Mouse (Mus musculus) testis, adult 10 weeks (tissue): ENCODE measurements around the gene Ildr1. TPM values are rescaled to one million over a fixed set of nuclear protein-coding genes. Genes with fewer than 3 reads are reported as not detected.

Experiments
- polyA plus RNA-seq: library from polyadenylated mRNA; stranded (reverse); fragments of 350-450 nt; fragmentation: Illumina TruSeq; extraction: RNeasy Lipid Tissue Mini Kit (QIAGEN cat#74804); gene quantifications from one replicate; pipeline ENCODE4 v1.2.3, GENCODE M21; 2014; ENCODE audit warnings: low read depth, low replicate concordance

Gene Ildr1
- polyA plus RNA-seq: not detected

DNA sequence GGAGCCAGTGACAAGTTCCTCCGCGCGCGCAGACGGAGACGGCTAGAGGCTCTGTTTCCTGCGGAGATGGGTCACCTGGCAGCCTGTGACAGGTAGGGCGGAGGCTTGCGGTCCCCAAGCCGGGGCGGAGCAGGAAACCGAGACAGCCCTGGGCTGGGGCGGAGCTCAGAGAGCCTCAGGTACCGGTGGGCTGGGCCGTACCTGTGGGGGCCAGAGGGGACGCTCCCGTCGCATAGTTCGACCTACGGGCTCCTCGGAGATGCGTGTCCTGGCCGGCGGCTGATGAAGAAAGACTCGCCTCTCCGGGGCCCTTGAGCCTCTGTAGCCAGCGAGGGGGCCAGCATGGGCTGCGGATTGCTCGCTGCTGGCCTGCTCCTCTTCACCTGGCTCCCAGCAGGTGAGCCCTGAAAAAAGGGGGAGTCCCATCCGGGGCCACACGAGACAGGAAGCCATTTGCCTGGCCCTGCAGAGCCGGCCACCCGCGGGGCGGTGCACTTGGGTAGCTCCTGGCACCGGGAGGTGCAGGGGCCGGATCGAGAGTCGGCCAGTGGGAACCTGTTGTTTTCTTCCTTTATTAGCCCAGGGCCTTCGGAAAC lies at the start of gene Ildr1:
Gene Ildr1, plus strand, starts transcription at position 161 of the 596 bp plus-strand sequence.

DNA sequence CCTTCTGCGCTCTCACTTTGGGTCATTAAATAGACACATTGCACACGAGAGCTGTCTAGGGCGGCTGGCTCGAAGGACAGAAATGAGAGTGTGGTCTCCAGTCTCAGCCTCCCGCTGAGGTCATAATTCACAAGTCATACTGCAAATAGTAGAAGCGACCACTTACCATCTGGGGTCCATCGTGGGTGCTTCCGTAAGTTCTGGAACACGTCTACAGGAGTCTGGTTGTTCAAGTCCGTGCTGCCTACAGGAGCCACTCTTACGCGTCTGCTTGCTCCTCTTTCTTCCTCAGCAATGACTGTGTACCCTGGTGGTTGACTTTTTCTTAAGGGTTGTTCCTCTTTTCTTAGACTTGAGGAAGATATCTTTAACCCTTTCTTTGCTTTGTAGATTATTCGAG lies 28.0 kb upstream of the Ildr1 start, which contains the start of gene Cd86:
Gene Cd86, minus strand, starts transcription at position 300 of the 400 bp plus-strand sequence.

Other genes with a start within 250 kb of the Ildr1 start
- not detected for gene Stfa3, start 238.6 kb upstream of the Ildr1 start, polyA plus RNA-seq
- 0.48 TPM for gene Casr, start 131.8 kb upstream of the Ildr1 start, polyA plus RNA-seq
- 2.0 TPM for gene Cd86, start 27.9 kb upstream of the Ildr1 start, polyA plus RNA-seq
- gene Slc15a2, start 91.0 kb downstream of the Ildr1 start, polyA plus RNA-seq: 1.7 TPM
- gene Iqcb1, start 134.4 kb downstream of the Ildr1 start, polyA plus RNA-seq: 180 TPM
- gene Eaf2, start 181.0 kb downstream of the Ildr1 start, polyA plus RNA-seq: 11.9 TPM
- gene Golgb1, start 181.2 kb downstream of the Ildr1 start, polyA plus RNA-seq: 34.8 TPM
- 0.45 TPM for gene Hcls1, start 241.0 kb downstream of the Ildr1 start, polyA plus RNA-seq